Mouse (Mus musculus) hindlimb bud, embryonic 11.5 days (tissue): ENCODE data around the gene Shmt1.

Experiments
- DNase-seq: peaks from one replicate; pipeline ENCODE4 v3.0.0-alpha.2; 2012; ENCODE audit warnings: low read depth, low spot score; ENCODE audit errors: extremely low spot score

The Shmt1 gene

DNA sequence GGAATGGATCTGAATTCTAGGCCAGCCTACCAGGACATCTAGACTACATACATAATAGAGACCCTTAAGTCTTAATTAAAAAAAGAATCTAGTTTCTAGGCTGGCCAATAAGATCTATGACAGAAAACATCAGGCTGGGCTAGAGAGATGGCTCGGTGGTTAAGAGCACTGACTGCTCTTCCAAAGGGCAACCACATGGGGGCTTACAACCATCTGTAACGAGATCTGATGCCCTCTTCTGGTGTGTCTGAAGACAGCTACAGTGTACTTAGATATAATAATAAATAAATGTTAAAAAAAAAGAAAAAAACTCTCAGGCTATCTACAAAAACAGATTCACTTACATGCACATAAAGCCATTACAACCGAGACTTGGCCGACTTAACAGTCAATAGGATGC is 11.5 kb downstream of the Shmt1 start:
- no peak for DNase-seq

DNA sequence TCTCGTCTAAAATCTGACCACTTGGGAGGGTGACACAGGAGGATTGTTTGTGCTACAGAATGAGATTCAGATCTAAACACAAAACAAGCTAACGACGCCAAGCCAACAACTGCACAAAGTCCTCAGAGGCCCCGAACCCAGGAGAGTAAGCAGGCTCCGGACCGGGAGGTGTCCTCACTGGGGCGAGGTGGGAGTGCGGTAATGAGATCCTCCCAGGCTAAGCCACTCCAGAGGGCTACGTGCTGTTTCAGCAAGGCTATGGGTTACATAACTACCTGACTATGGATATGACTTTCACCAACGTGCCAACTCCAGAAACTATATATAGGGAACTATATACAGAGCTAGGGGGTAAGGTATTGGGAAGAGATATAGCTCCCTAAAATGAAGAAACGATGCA is 15.2 kb downstream of the Shmt1 start:
- no peak for DNase-seq

GRCm38 (mm10) chr11:60790472-60790871 is 21.0 kb downstream of the Shmt1 start:
- DNase-seq = no peak

GRCm38 (mm10) chr11:60787595-60787994 is 23.9 kb downstream of the Shmt1 start:
- no peak for DNase-seq

GRCm38 (mm10) chr11:60784179-60784922 is 27.2 kb downstream of the Shmt1 start:
- no peak for DNase-seq

DNA sequence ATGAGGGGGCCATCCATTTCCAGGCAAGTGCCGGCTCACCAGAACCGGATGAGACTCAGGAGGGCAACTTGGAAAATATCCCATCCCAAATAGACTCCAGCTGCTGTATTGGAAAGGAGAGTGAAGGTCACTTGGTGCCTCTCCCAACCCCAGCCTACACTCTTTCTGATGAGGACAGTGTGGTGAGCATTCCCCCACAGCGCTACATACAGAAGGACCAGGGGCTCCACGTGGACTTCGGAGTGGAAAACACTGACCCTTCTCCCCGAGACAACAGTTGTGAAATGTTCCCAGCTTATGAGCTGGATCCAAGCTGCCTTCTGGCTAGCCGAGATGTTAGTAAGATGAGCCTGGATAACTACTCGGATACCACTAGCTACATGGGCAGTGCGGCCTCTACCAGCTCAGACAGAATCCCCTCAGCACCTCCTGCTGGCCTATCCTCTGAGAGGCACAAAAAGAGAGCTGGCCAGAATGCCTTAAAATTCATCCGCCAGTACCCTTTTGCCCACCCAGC is 31.8 kb downstream of the Shmt1 start:
- no peak for DNase-seq

GRCm38 (mm10) chr11:60777801-60778370 is 33.6 kb downstream of the Shmt1 start:
- DNase-seq = no peak

GRCm38 (mm10) chr11:60776829-60777740 is 34.4 kb downstream of the Shmt1 start, which contains the start of the genes Top3a and Smcr8:
Gene Top3a, minus strand, starts transcription at chr11:60777365.
Gene Smcr8, plus strand, starts transcription at chr11:60777524.
- peak; percentile 89 for DNase-seq

DNA sequence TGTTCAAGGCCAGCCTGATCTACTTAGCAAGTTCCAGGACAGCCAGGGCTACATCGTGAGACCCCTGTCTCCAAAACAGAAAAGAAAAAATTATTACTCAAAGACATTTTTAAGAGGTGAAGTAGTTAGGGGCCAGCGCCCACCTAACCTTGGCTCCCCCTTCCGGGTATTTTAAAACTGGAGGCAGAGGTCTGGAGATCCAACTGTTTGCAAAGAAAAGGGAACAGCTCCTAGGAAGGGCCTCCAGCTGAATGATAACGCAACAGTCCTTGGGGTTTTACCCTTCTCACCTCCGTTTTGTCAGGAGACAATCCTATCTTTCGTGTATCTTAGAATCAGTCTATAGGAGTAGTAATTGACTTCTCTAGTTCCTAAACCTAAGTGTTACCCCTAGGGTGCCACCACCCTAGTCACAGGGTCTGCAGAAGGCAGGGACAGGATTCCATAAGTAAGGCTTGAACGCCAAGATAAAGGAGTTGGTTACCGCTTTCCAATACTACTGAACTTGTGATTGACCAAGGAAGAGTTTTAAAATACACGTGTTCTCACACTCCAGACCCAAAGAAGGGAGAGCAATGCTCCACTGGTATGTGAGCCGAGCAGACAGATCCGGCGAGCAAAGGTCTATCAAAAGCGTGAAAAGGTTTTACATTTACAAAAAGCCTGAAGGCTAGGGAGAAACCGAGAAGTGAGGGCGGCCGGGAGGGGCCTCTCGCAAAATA is 35.2 kb downstream of the Shmt1 start:
- no peak for DNase-seq

GRCm38 (mm10) chr11:60775578-60775977 is 35.9 kb downstream of the Shmt1 start:
- DNase-seq = no peak

DNA sequence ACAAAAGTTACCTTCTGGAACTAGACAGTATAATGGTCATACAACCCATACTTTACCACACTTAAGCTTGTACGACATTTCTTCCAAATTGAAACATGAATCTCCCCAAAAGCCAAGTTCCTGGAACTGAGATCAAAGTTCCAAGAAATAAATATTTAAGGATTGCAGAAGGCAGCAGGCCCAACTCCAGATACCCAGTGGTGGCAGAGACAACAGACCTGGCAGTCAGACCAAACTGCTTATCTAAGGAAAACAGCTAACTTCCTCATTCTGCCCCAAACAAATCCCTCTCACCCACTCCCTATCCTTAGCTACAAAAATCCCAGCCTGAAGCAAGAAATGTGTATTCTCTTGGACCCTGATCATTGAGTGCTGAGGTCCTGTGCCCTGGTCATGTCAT is 36.7 kb downstream of the Shmt1 start:
- no peak for DNase-seq

DNA sequence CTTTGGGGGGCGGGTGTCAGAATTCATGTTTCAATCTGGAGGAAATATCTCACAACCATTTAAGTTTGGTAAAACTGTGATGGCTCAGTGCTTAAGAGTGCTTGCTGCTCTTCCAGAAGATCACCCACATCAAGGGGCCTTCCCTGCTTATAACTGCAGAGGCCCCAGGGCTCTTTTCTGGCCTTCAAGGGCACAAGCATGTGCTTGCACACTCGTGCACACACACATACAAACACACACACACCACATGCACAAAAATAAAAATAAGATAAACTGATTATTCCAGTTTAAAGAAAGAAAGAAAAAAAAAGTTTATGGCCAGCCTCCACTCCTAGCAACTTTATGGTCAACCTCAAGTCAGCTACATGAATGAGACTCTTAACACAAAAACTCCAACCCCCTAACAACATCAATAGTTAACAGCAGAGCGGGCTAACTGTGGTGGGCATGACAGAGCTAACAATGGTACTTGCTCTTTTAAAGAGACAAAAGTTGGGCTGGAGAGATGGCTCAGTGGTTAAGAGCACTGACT is 37.3 kb downstream of the Shmt1 start:
- no peak for DNase-seq

- DNase-seq = no peak
These were observed 39.4 kb downstream of the Shmt1 start for GRCm38 (mm10) chr11:60772161-60772560.

- no peak for DNase-seq
These were observed 40.7 kb downstream of the Shmt1 start for GRCm38 (mm10) chr11:60770776-60771175.

DNA sequence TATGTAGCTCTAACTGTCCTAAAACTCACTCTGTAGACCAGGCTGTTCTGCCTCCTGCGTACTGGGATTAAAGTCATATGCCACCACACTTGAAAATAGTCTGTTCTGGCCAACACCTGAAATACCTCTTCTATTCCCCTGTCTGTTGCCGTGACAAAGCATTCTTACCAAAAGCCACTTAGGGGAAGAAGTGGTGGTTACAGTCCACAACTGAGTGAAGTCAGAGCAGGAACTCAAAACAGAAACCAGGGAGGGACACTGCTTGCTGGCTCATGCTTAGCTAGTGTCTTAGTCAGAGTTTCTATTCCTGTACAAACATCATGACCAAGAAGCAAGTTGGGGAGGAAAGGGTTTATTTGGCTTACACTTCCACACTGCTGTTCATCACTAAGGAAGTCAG is 42.2 kb downstream of the Shmt1 start:
- no peak for DNase-seq

- no peak for DNase-seq
These were observed 44.5 kb downstream of the Shmt1 start for GRCm38 (mm10) chr11:60766969-60767368.

- no peak for DNase-seq
These were observed 49.8 kb downstream of the Shmt1 start for GRCm38 (mm10) chr11:60761681-60762080.

DNA sequence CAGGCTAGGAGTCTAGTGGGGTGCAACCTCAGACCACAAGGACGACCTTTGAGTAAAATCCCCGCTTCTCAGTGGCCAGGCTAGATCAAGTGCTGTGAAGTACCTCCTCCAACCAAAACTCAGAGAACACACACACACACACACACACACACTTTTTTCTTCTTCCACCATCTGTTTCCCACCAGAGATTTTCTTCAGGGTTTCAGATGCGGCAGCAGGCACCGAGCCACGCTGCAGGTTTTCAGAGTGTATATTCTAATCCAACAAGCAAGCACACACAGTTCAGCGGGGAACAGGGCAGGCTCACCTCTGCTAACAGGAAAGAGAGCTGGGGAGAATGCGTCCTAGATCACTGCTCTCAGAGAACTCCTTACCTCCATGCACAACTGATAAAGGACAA is 55.9 kb downstream of the Shmt1 start:
- DNase-seq = no peak

DNA sequence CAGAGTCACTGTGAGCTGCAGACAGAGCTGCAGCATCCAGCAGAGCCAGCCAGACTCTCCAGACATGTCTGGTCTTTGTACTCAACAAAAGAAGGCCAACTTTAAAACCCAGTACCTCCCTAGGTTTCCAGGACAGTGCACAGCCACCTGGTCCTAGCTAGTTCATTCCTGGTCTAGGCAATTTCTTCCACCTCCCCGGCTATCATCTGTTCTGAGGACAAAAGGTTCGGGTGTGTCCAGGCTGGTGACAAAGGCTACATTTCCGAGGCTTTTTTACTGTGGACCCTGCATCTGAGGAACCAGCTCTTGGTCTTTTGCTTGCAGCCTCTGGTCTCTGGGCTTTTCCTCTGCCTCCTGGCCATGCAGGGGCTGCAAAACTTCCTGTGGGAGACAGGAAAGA is 71.2 kb downstream of the Shmt1 start:
- no peak for DNase-seq
